Mouse (Mus musculus): ENCODE measurements around the gene Tfpt. TPM values are rescaled to one million over a fixed set of nuclear protein-coding genes. Genes with fewer than 3 reads are reported as not detected.

Gene Tfpt
- total and polyA plus RNA-seq, 2 experiments = 4.3 to 5.7 TPM

GRCm38 (mm10) chr7:3593855-3594254 lies 35.9 kb downstream of the Tfpt start:
- Histone ChIP-seq H3K4me3 (ENCODE audit: insufficient read depth, low read depth, low read length) (no peak overlapping the region), H3K9ac (ENCODE audit: low read depth, low read length) (no peak overlapping the region), H3K27ac (replicated peaks; ENCODE audit: insufficient read depth, low read depth, low read length) (no peak overlapping the region), H3K36me3 (ENCODE audit: control insufficient read depth, insufficient read depth, low read length) (no peaks in the 10 kb centered on the region), H3K27me3 (ENCODE audit: control insufficient read depth, insufficient read depth, low read length) (no peaks in the 10 kb centered on the region), H3K79me2 (ENCODE audit: control insufficient read depth, insufficient read depth, low read length) (no peaks in the 10 kb centered on the region), H3K4me1 (ENCODE audit: control insufficient read depth, insufficient read depth, low read length) (no peaks in the 10 kb centered on the region)
- no peak for TF ChIP-seq POLR2A (IDR thresholded peaks at IDR 0.05; ENCODE audit: extremely low read depth, insufficient read depth, low read length)
- TF ChIP-seq CTCF (IDR thresholded peaks at IDR 0.05; ENCODE audit: low read depth, low read length) = no peak
- DNase-seq (ENCODE audit: extremely low read depth, low read depth, low spot score) = no peak

- Histone ChIP-seq H3K79me2 (ENCODE audit: control insufficient read depth, insufficient read depth, low read length) (no peaks in the 10 kb centered on the region), H3K27ac (replicated peaks; ENCODE audit: insufficient read depth, low read depth, low read length) (no peak overlapping the region), H3K9ac (ENCODE audit: low read depth, low read length) (no peak overlapping the region), H3K4me1 (ENCODE audit: control insufficient read depth, insufficient read depth, low read length) (no peaks in the 10 kb centered on the region), H3K27me3 (ENCODE audit: control insufficient read depth, insufficient read depth, low read length) (no peaks in the 10 kb centered on the region), H3K36me3 (ENCODE audit: control insufficient read depth, insufficient read depth, low read length) (no peaks in the 10 kb centered on the region), H3K4me3 (ENCODE audit: insufficient read depth, low read depth, low read length) (no peak overlapping the region)
- no peak for DNase-seq (ENCODE audit: extremely low read depth, low read depth, low spot score)
- no peak for TF ChIP-seq CTCF (IDR thresholded peaks at IDR 0.05; ENCODE audit: low read depth, low read length)
- TF ChIP-seq POLR2A (IDR thresholded peaks at IDR 0.05; ENCODE audit: extremely low read depth, insufficient read depth, low read length) = no peak
- WGBS = 77% methylated on average over 1 of the region's 1 CpGs
Measured at GRCm38 (mm10) chr7:3591534-3591933, 38.2 kb downstream of the Tfpt start.

GRCm38 (mm10) chr7:3590550-3590949 lies 39.2 kb downstream of the Tfpt start:
- H3K27me3 ChIP-seq (ENCODE audit: control insufficient read depth, insufficient read depth, low read length) = no peaks in the 10 kb centered on the region
- H3K27ac ChIP-seq (replicated peaks; ENCODE audit: insufficient read depth, low read depth, low read length) = no peak overlapping the region
- H3K4me1 ChIP-seq (ENCODE audit: control insufficient read depth, insufficient read depth, low read length) = no peaks in the 10 kb centered on the region
- TF ChIP-seq POLR2A (IDR thresholded peaks at IDR 0.05; ENCODE audit: extremely low read depth, insufficient read depth, low read length) (no peak), CTCF (IDR thresholded peaks at IDR 0.05; ENCODE audit: low read depth, low read length) (no peak)
- H3K36me3 ChIP-seq (ENCODE audit: control insufficient read depth, insufficient read depth, low read length) = no peaks in the 10 kb centered on the region
- no peak for DNase-seq (ENCODE audit: extremely low read depth, low read depth, low spot score)
- no peak overlapping the region for H3K4me3 ChIP-seq (ENCODE audit: insufficient read depth, low read depth, low read length)
- no peaks in the 10 kb centered on the region for H3K79me2 ChIP-seq (ENCODE audit: control insufficient read depth, insufficient read depth, low read length)
- H3K9ac ChIP-seq (ENCODE audit: low read depth, low read length) = no peak overlapping the region
- 80% methylated on average over 3 of the region's 3 CpGs for WGBS

GRCm38 (mm10) chr7:3587292-3587691 lies 42.4 kb downstream of the Tfpt start:
- no peak overlapping the region for H3K4me3 ChIP-seq (ENCODE audit: insufficient read depth, low read depth, low read length)
- no peaks in the 10 kb centered on the region for H3K36me3 ChIP-seq (ENCODE audit: control insufficient read depth, insufficient read depth, low read length)
- no peak for TF ChIP-seq POLR2A (IDR thresholded peaks at IDR 0.05; ENCODE audit: extremely low read depth, insufficient read depth, low read length)
- TF ChIP-seq CTCF (IDR thresholded peaks at IDR 0.05; ENCODE audit: low read depth, low read length) = no peak
- no peaks in the 10 kb centered on the region for H3K27me3 ChIP-seq (ENCODE audit: control insufficient read depth, insufficient read depth, low read length)
- no peaks in the 10 kb centered on the region for H3K4me1 ChIP-seq (ENCODE audit: control insufficient read depth, insufficient read depth, low read length)
- H3K9ac ChIP-seq (ENCODE audit: low read depth, low read length) = no peak overlapping the region
- WGBS = 98% methylated on average over 1 of the region's 1 CpGs
- H3K27ac ChIP-seq (replicated peaks; ENCODE audit: insufficient read depth, low read depth, low read length) = no peak overlapping the region
- no peak for DNase-seq (ENCODE audit: extremely low read depth, low read depth, low spot score)
- no peaks in the 10 kb centered on the region for H3K79me2 ChIP-seq (ENCODE audit: control insufficient read depth, insufficient read depth, low read length)

- H3K4me1 ChIP-seq (ENCODE audit: control insufficient read depth, insufficient read depth, low read length) = no peaks in the 10 kb centered on the region
- H3K9ac ChIP-seq (ENCODE audit: low read depth, low read length) = no peak overlapping the region
- 24% methylated on average over 5 of the region's 5 CpGs for WGBS
- H3K27me3 ChIP-seq (ENCODE audit: control insufficient read depth, insufficient read depth, low read length) = no peaks in the 10 kb centered on the region
- no peaks in the 10 kb centered on the region for H3K79me2 ChIP-seq (ENCODE audit: control insufficient read depth, insufficient read depth, low read length)
- no peaks in the 10 kb centered on the region for H3K36me3 ChIP-seq (ENCODE audit: control insufficient read depth, insufficient read depth, low read length)
- no peak for TF ChIP-seq POLR2A (IDR thresholded peaks at IDR 0.05; ENCODE audit: extremely low read depth, insufficient read depth, low read length)
- TF ChIP-seq CTCF (IDR thresholded peaks at IDR 0.05; ENCODE audit: low read depth, low read length) = no peak
- H3K4me3 ChIP-seq (ENCODE audit: insufficient read depth, low read depth, low read length) = no peak overlapping the region
- DNase-seq (ENCODE audit: extremely low read depth, low read depth, low spot score) = no peak
- no peak overlapping the region for H3K27ac ChIP-seq (replicated peaks; ENCODE audit: insufficient read depth, low read depth, low read length)
Measured at GRCm38 (mm10) chr7:3586255-3586654, 43.5 kb downstream of the Tfpt start.

GRCm38 (mm10) chr7:3585763-3586162 lies 44.0 kb downstream of the Tfpt start:
- Histone ChIP-seq H3K79me2 (ENCODE audit: control insufficient read depth, insufficient read depth, low read length) (no peaks in the 10 kb centered on the region), H3K4me3 (ENCODE audit: insufficient read depth, low read depth, low read length) (no peak overlapping the region), H3K9ac (ENCODE audit: low read depth, low read length) (no peak overlapping the region), H3K27ac (replicated peaks; ENCODE audit: insufficient read depth, low read depth, low read length) (no peak overlapping the region), H3K36me3 (ENCODE audit: control insufficient read depth, insufficient read depth, low read length) (no peaks in the 10 kb centered on the region), H3K27me3 (ENCODE audit: control insufficient read depth, insufficient read depth, low read length) (no peaks in the 10 kb centered on the region), H3K4me1 (ENCODE audit: control insufficient read depth, insufficient read depth, low read length) (no peaks in the 10 kb centered on the region)
- TF ChIP-seq POLR2A (IDR thresholded peaks at IDR 0.05; ENCODE audit: extremely low read depth, insufficient read depth, low read length) = no peak
- TF ChIP-seq CTCF (IDR thresholded peaks at IDR 0.05; ENCODE audit: low read depth, low read length) = no peak
- no peak for DNase-seq (ENCODE audit: extremely low read depth, low read depth, low spot score)
- WGBS = 24% methylated on average over 6 of the region's 6 CpGs

Data from liver, adult 2 months (tissue).